Mouse (Mus musculus) midbrain, embryonic 11.5 days (tissue): ENCODE data around the gene 1190005I06Rik. TPM values are rescaled to one million over a fixed set of nuclear protein-coding genes. Genes with fewer than 3 reads are reported as not detected.

Experiments
- ATAC-seq: fragments of 200-750 bp; cut with Nextera tagmentation; 2 replicates; pipeline ENCODE4 v1.8.0; 2017; ENCODE audit warnings: moderate TSS enrichment, moderate library complexity; ENCODE audit not compliant: low FRiP score
- DNase-seq: peaks from one replicate; pipeline ENCODE4 v3.0.0; 2015; ENCODE audit warnings: low spot score; ENCODE audit errors: missing footprints
- H3K27ac ChIP-seq: fragments of 300-500 bp; sonication (generic); 2 replicates; pipeline ENCODE4 v1.5.1; 2014; ENCODE audit warnings: low read depth, low read length
- H3K27me3 ChIP-seq: fragments of 300-500 bp; sonication (generic); 2 replicates; pipeline ENCODE4 v1.6.1; 2014; ENCODE audit warnings: mild to moderate bottlenecking, low read length, moderate library complexity, mixed read lengths; ENCODE audit not compliant: control insufficient read depth, insufficient read depth
- H3K36me3 ChIP-seq: fragments of 300-500 bp; sonication (generic); 2 replicates; pipeline ENCODE4 v1.6.1; 2014; ENCODE audit warnings: mild to moderate bottlenecking, low read length, moderate library complexity, mixed read lengths; ENCODE audit not compliant: control insufficient read depth, insufficient read depth
- H3K4me1 ChIP-seq: fragments of 300-500 bp; sonication (generic); 2 replicates; pipeline ENCODE4 v1.6.1; 2014; ENCODE audit warnings: low read length; ENCODE audit not compliant: control insufficient read depth, insufficient read depth
- H3K4me2 ChIP-seq: fragments of 300-500 bp; sonication (generic); 2 replicates; pipeline ENCODE4 v1.6.1; 2014; ENCODE audit warnings: mild to moderate bottlenecking, moderate library complexity
- H3K4me3 ChIP-seq: fragments of 300-500 bp; sonication (generic); 2 replicates; pipeline ENCODE4 v1.5.1; 2014; ENCODE audit warnings: low read depth, low read length
- H3K9ac ChIP-seq: fragments of 300-500 bp; sonication (generic); 2 replicates; pipeline ENCODE4 v1.6.1; 2014; ENCODE audit warnings: low read length
- H3K9me3 ChIP-seq: fragments of 300-500 bp; sonication (generic); 2 replicates; pipeline ENCODE4 v1.6.1; 2016; ENCODE audit warnings: low read length; ENCODE audit not compliant: control insufficient read depth
- WGBS: fragments of 180-500 bp; shearing (Covaris S2); extraction: QIAGEN DNeasy Blood & Tissue Kit; methylation state at CpG from one replicate; pipeline ENCODE4 v1.1.7; 2014; 5-methylcytosine and 5-hydroxymethylcytosine counted together
- polyA plus RNA-seq: library from polyadenylated mRNA; unstranded; fragments of >200 nt; fragmentation: Nextera tagmentation; extraction: Ambion mirVana; gene quantifications from 2 replicates; pipeline ENCODE4 v1.2.1, GENCODE M21; 2014

The 1190005I06Rik gene
- polyA plus RNA-seq, 1 experiment from 2014 or later = 4.4 TPM

- peaks cover 25% of the 10 kb centered on the region for H3K27me3 ChIP-seq
- no peak overlapping the region for H3K27ac ChIP-seq
- WGBS = 59% methylated on average over 6 of the region's 6 CpGs
- ATAC-seq = no peak
- no peak for DNase-seq
- H3K9me3 ChIP-seq = no peaks in the 10 kb centered on the region
- no peaks in the 10 kb centered on the region for H3K36me3 ChIP-seq
- H3K4me2 ChIP-seq = no peak overlapping the region
- H3K4me3 ChIP-seq = no peak overlapping the region
- peaks cover 10% of the 10 kb centered on the region for H3K4me1 ChIP-seq
- no peak overlapping the region for H3K9ac ChIP-seq
Observed at GRCm38 (mm10) chr8:120630848-120631247, 16.6 kb downstream of the 1190005I06Rik start.

GRCm38 (mm10) chr8:120630031-120630430, 17.4 kb downstream of the 1190005I06Rik start:
- Histone ChIP-seq H3K36me3 (no peaks in the 10 kb centered on the region), H3K9ac (no peak overlapping the region), H3K4me2 (no peak overlapping the region), H3K4me1 (peaks cover 10% of the 10 kb centered on the region), H3K27ac (no peak overlapping the region), H3K4me3 (no peak overlapping the region), H3K27me3 (peaks cover 21% of the 10 kb centered on the region), H3K9me3 (no peaks in the 10 kb centered on the region)
- DNase-seq = no peak
- no peak for ATAC-seq
- 49% methylated on average over 5 of the region's 5 CpGs for WGBS

- peaks cover 4% of the 10 kb centered on the region; the same call in 1 of the 2 replicates for H3K4me1 ChIP-seq
- no peak overlapping the region for H3K9ac ChIP-seq
- no peaks in the 10 kb centered on the region for H3K9me3 ChIP-seq
- ATAC-seq (no peak), DNase-seq (no peak)
- no peaks in the 10 kb centered on the region; the same call in 1 of the 2 replicates for H3K27me3 ChIP-seq
- H3K4me2 ChIP-seq = no peak overlapping the region
- no peak overlapping the region for H3K27ac ChIP-seq
- 95% methylated on average over 5 of the region's 5 CpGs for WGBS
- no peaks in the 10 kb centered on the region for H3K36me3 ChIP-seq
- H3K4me3 ChIP-seq = no peak overlapping the region
Observed at GRCm38 (mm10) chr8:120627298-120627697, 20.1 kb downstream of the 1190005I06Rik start.

GRCm38 (mm10) chr8:120626461-120626860, 21.0 kb downstream of the 1190005I06Rik start:
- H3K4me1 ChIP-seq = peaks cover 7% of the 10 kb centered on the region; the same call in 1 of the 2 replicates
- ATAC-seq = no peak
- H3K27me3 ChIP-seq = no peaks in the 10 kb centered on the region; the same call in 1 of the 2 replicates
- no peak for DNase-seq
- WGBS = 64% methylated on average over 11 of the region's 11 CpGs
- H3K9me3 ChIP-seq = no peaks in the 10 kb centered on the region
- no peak overlapping the region for H3K4me2 ChIP-seq
- H3K9ac ChIP-seq = no peak overlapping the region
- H3K27ac ChIP-seq = no peak overlapping the region
- no peaks in the 10 kb centered on the region for H3K36me3 ChIP-seq
- H3K4me3 ChIP-seq = no peak overlapping the region

GRCm38 (mm10) chr8:120623608-120624007, 23.8 kb downstream of the 1190005I06Rik start:
- DNase-seq (no peak), ATAC-seq (no peak)
- H3K4me2 ChIP-seq = no peak overlapping the region
- H3K27me3 ChIP-seq = no peaks in the 10 kb centered on the region
- no peaks in the 10 kb centered on the region for H3K9me3 ChIP-seq
- WGBS = 21% methylated on average over 2 of the region's 2 CpGs
- no peak overlapping the region for H3K4me3 ChIP-seq
- peaks cover 14% of the 10 kb centered on the region for H3K4me1 ChIP-seq
- H3K9ac ChIP-seq = no peak overlapping the region
- H3K36me3 ChIP-seq = no peaks in the 10 kb centered on the region
- no peak overlapping the region for H3K27ac ChIP-seq

- peaks cover 25% of the 10 kb centered on the region for H3K4me1 ChIP-seq
- no peak overlapping the region for H3K4me2 ChIP-seq
- no peaks in the 10 kb centered on the region for H3K9me3 ChIP-seq
- WGBS = 44% methylated on average over 14 of the region's 14 CpGs
- H3K27me3 ChIP-seq = no peaks in the 10 kb centered on the region
- no peak overlapping the region for H3K9ac ChIP-seq
- H3K27ac ChIP-seq = no peak overlapping the region
- no peak overlapping the region for H3K4me3 ChIP-seq
- DNase-seq = no peak
- no peaks in the 10 kb centered on the region for H3K36me3 ChIP-seq
- ATAC-seq = no peak
Observed at GRCm38 (mm10) chr8:120622161-120622560, 25.3 kb downstream of the 1190005I06Rik start.

- no peak for ATAC-seq
- 0 out of 2 replicates have a peak overlapping the region, but pooled peaks have one; percentile 14 for H3K27ac ChIP-seq
- DNase-seq = no peak
- WGBS = 36% methylated on average over 7 of the region's 7 CpGs
- no peaks in the 10 kb centered on the region for H3K27me3 ChIP-seq
- no peak overlapping the region for H3K4me2 ChIP-seq
- H3K4me1 ChIP-seq = peaks cover 37% of the 10 kb centered on the region
- peak overlapping the region; percentile 24; the same call in 1 of the 2 replicates for H3K9ac ChIP-seq
- H3K4me3 ChIP-seq = no peak overlapping the region
- no peaks in the 10 kb centered on the region for H3K36me3 ChIP-seq
- no peaks in the 10 kb centered on the region for H3K9me3 ChIP-seq
Observed at GRCm38 (mm10) chr8:120620441-120620840, 27.0 kb downstream of the 1190005I06Rik start.

GRCm38 (mm10) chr8:120619235-120620180, 27.9 kb downstream of the 1190005I06Rik start:
- DNase-seq (no peak), ATAC-seq (no peak)
- peak overlapping the region; percentile 24; the same call in 1 of the 2 replicates for H3K9ac ChIP-seq
- no peaks in the 10 kb centered on the region for H3K9me3 ChIP-seq
- no peak overlapping the region for H3K27ac ChIP-seq
- no peak overlapping the region for H3K4me3 ChIP-seq
- no peaks in the 10 kb centered on the region for H3K36me3 ChIP-seq
- WGBS = 72% methylated on average over 11 of the region's 11 CpGs
- H3K4me1 ChIP-seq = peaks cover 37% of the 10 kb centered on the region
- H3K4me2 ChIP-seq = no peak overlapping the region
- H3K27me3 ChIP-seq = no peaks in the 10 kb centered on the region

GRCm38 (mm10) chr8:120618110-120618509, 29.3 kb downstream of the 1190005I06Rik start:
- Histone ChIP-seq H3K9ac (peak overlapping the region; percentile 31), H3K9me3 (no peaks in the 10 kb centered on the region), H3K27me3 (no peaks in the 10 kb centered on the region), H3K27ac (peak overlapping the region; percentile 27), H3K36me3 (no peaks in the 10 kb centered on the region), H3K4me3 (no peak overlapping the region), H3K4me2 (peak overlapping the region; percentile 3; the same call in 1 of the 2 replicates), H3K4me1 (peaks cover 33% of the 10 kb centered on the region)
- 1% methylated on average over 6 of the region's 6 CpGs for WGBS
- ATAC-seq (peak; percentile 57), DNase-seq (peak; percentile 99)
